Comparison of ENCODE assay signal across 19 mouse cellular contexts in the genomic region with DNA sequence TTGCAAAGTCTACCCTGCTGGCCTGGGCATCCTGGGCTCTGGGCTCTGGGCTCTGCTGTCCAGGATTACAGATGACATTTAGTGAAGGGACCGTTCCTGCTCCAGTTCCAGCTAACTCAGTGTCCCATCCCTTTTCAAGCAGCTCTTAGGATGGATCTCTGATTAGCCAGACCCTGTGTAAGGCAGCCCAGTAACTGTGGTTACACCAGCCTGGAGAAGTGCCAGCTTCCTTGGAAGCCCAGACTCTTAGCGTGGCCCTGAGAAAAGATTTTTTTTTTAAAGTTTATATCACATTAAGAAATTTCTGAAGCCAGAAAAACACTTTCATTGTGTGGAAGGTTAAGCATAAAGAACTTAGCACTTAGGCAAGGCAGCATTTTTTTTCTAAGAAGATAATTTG.
DNase-seq lines count a peak whose midpoint lies in the region; ATAC-seq and TF ChIP-seq lines count a peak whose summit lies in the region.
"Had no signal": no experiment of that assay in that cellular context is flagged by ENCODE, and none has a peak within 500 bp of the region (broad histone marks: within the 10 kb centered on the region; RNA-seq: fewer than 3 reads in every experiment).

No protein-coding gene starts in this region.

- 75% methylated on average over 2 of the region's 2 CpGs for WGBS in forebrain, embryonic 11.5 days
- 32% methylated on average over 2 of the region's 2 CpGs for WGBS in forebrain, embryonic 13.5 days
- WGBS in lung, postnatal 0 days, result 35% methylated on average over 2 of the region's 2 CpGs

- no peak for TF ChIP-seq CTCF in lung, postnatal 0 days (IDR thresholded peaks at IDR 0.05)

- H3K27me3 ChIP-seq in forebrain, embryonic 11.5 days (ENCODE audit: control insufficient read depth, insufficient read depth, low read length), result no peaks in the 10 kb centered on the region
- H3K27me3 ChIP-seq in forebrain, embryonic 13.5 days, result no peaks in the 10 kb centered on the region
- no peaks in the 10 kb centered on the region for H3K27me3 ChIP-seq in lung, postnatal 0 days (replicated peaks; ENCODE audit: insufficient read depth, low read length)
- H3K27me3 ChIP-seq: limb, embryonic 13.5 days had no signal

- no peak overlapping the region for H3K9ac ChIP-seq in forebrain, embryonic 11.5 days (ENCODE audit: low read length)
- H3K9ac ChIP-seq in forebrain, embryonic 13.5 days, result no peak overlapping the region
- no peak overlapping the region for H3K9ac ChIP-seq in lung, postnatal 0 days (replicated peaks; ENCODE audit: low read depth)
- H3K9ac ChIP-seq: hindbrain, embryonic 14.5 days; limb, embryonic 13.5 days; liver, embryonic 14.5 days; midbrain, embryonic 12.5 days had no signal

- H3K27ac ChIP-seq in forebrain, embryonic 11.5 days (ENCODE audit: low read depth, low read length), result no peak overlapping the region
- no peak overlapping the region for H3K27ac ChIP-seq in forebrain, embryonic 13.5 days
- H3K27ac ChIP-seq in lung, postnatal 0 days (ENCODE audit: low read length), result no peak overlapping the region
- H3K27ac ChIP-seq: hindbrain, embryonic 14.5 days; layer of hippocampus, adult 2 months; limb, embryonic 13.5 days; liver, embryonic 14.5 days; midbrain, embryonic 12.5 days had no signal

- DNase-seq in forebrain, embryonic 11.5 days (ENCODE audit: low spot score), result peak; percentile 33
- peak; percentile 45 for DNase-seq in lung, postnatal 0 days (ENCODE audit: low spot score)
- DNase-seq in lung, postnatal 25 days (ENCODE audit: low spot score), result no peak
- DNase-seq in right cerebral cortex, postnatal 4 days, result peak; percentile 43
- DNase-seq in right cerebral cortex, postnatal 14 days, result no peak
- no peak for DNase-seq in layer of hippocampus, postnatal 14 days (ENCODE audit: low spot score in 2 of 2)
- DNase-seq: cerebellum, postnatal 36 days; gastrocnemius, postnatal 25 days; right cerebral cortex, postnatal 25 days; thymus, postnatal 25 days had no signal

- ATAC-seq in forebrain, embryonic 11.5 days (replicated peaks; ENCODE audit: low FRiP score), result no peak
- no peak for ATAC-seq in forebrain, embryonic 13.5 days
- no peak; the same call in 1 of the 2 replicates for ATAC-seq in lung, postnatal 0 days
- ATAC-seq: intestine, postnatal 0 days had no signal

- no peaks in the 10 kb centered on the region for H3K9me3 ChIP-seq in forebrain, embryonic 11.5 days (ENCODE audit: control insufficient read depth, low read length)
- no peaks in the 10 kb centered on the region for H3K9me3 ChIP-seq in forebrain, embryonic 13.5 days (replicated peaks)
- no peaks in the 10 kb centered on the region for H3K9me3 ChIP-seq in lung, postnatal 0 days (ENCODE audit: low read length)
- H3K9me3 ChIP-seq: limb, embryonic 13.5 days; midbrain, embryonic 12.5 days had no signal

- no peaks in the 10 kb centered on the region for H3K36me3 ChIP-seq in forebrain, embryonic 11.5 days (ENCODE audit: control insufficient read depth, insufficient read depth, low read length)
- H3K36me3 ChIP-seq in forebrain, embryonic 13.5 days (ENCODE audit: poor library complexity, severe bottlenecking), result no peaks in the 10 kb centered on the region
- H3K36me3 ChIP-seq in lung, postnatal 0 days (ENCODE audit: insufficient read depth, low read length), result no peaks in the 10 kb centered on the region
- H3K36me3 ChIP-seq: limb, embryonic 13.5 days; midbrain, embryonic 12.5 days had no signal

- no peak overlapping the region for H3K4me2 ChIP-seq in forebrain, embryonic 11.5 days (ENCODE audit: low read depth, low read length, severe bottlenecking)
- H3K4me2 ChIP-seq in forebrain, embryonic 13.5 days, result no peak overlapping the region
- H3K4me2 ChIP-seq in lung, postnatal 0 days (replicated peaks; ENCODE audit: low read depth, low read length), result no peak overlapping the region
- H3K4me2 ChIP-seq: heart, embryonic 11.5 days; hindbrain, embryonic 14.5 days; limb, embryonic 13.5 days; midbrain, embryonic 12.5 days had no signal

- no peak for TF ChIP-seq EP300 in lung, postnatal 0 days (IDR thresholded peaks at IDR 0.05)

- H3K4me3 ChIP-seq in forebrain, embryonic 11.5 days (ENCODE audit: low read depth, low read length), result no peak overlapping the region
- H3K4me3 ChIP-seq in forebrain, embryonic 13.5 days, result no peak overlapping the region
- H3K4me3 ChIP-seq in lung, postnatal 0 days (ENCODE audit: low read depth, low read length), result no peak overlapping the region
- H3K4me3 ChIP-seq: erythroblast, embryonic 14.5 days; layer of hippocampus, adult 2 months; limb, embryonic 13.5 days; midbrain, embryonic 12.5 days had no signal

- H3K4me1 ChIP-seq in forebrain, embryonic 11.5 days (replicated peaks; ENCODE audit: control insufficient read depth, insufficient read depth, low read length), result no peaks in the 10 kb centered on the region
- 0 out of 2 replicates have a peak, but pooled peaks cover 6% of the 10 kb centered on the region for H3K4me1 ChIP-seq in forebrain, embryonic 13.5 days
- no peaks in the 10 kb centered on the region for H3K4me1 ChIP-seq in lung, postnatal 0 days (ENCODE audit: insufficient read depth, low read depth, low read length)
- H3K4me1 ChIP-seq: limb, embryonic 13.5 days had no signal

Comparison
In these comparisons a context has a peak if more than half of its experiments do, and no peak if none do; other contexts are left out.
1. DNase-seq: peak in forebrain, embryonic 11.5 days (single experiment), lung, postnatal 0 days (single experiment) and right cerebral cortex, postnatal 4 days (single experiment); none in lung, postnatal 25 days (single experiment), right cerebral cortex, postnatal 14 days (single experiment) and layer of hippocampus, postnatal 14 days (0 of 2).